Mouse (Mus musculus) gastrocnemius, adult 2 months (tissue): ENCODE results near the gene Trim21. TPM values are rescaled to one million over a fixed set of nuclear protein-coding genes. Genes with fewer than 3 reads are reported as not detected.

Experiments used
- DNase-seq: peaks from one replicate; pipeline ENCODE4 v3.0.0; 2022
- H3K27ac ChIP-seq: fragments of 200-600 bp; 2 replicates; pipeline ENCODE4 v1.8.1; 2022; ENCODE audit warnings: mild to moderate bottlenecking
- H3K4me3 ChIP-seq: fragments of 200-600 bp; 2 replicates; pipeline ENCODE4 v1.8.1; 2022; ENCODE audit warnings: mild to moderate bottlenecking, moderate library complexity
- CTCF ChIP-seq: fragments of 200-600 bp; IDR thresholded peaks from 2 replicates; pipeline ENCODE4 v1.8.1; 2022; ENCODE audit warnings: antibody characterized with exemption, mild to moderate bottlenecking, moderate library complexity
- intact Hi-C: fragments of 180-260 bp; cut with DNase I; formaldehyde crosslinking; loops from one replicate; pipeline ENCODE4 v1.15.1; 2025
- total RNA-seq, 2 experiments: library from RNA; stranded (reverse); gene quantifications; 2 replicates each; pipeline ENCODE4 v1.2.3; 2021

Gene Trim21
- total RNA-seq, 2 experiments from 2014 or later: 2.4 to 3.4 TPM

- DNase-seq: no peak
- H3K27ac ChIP-seq: no peak overlapping the region
- TF ChIP-seq CTCF: no peak
- no peak overlapping the region for H3K4me3 ChIP-seq
- intact Hi-C loops: no loop called here
Measured at GRCm38 (mm10) chr7:102529052-102529451, 36.2 kb downstream of the Trim21 start.

DNA sequence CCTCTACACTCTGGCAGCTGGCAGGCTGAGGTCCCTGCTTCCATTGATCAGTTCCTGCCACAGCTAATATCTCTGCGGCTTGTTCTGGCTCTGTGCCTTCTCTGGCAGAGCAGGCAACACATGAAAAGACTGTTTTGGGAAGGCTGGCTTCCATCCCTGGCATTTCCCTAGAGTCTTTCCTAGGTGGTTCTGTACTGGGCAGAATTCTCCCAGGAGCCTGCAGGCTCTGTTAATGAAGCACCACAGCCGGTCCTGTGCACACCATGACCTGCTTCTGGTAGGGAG, 48.3 kb downstream of the Trim21 start:
- no peak for DNase-seq
- intact Hi-C loops: no loop called here
- TF ChIP-seq CTCF: no peak
- Histone ChIP-seq H3K27ac (no peak overlapping the region), H3K4me3 (no peak overlapping the region)

- intact Hi-C loops: no loop called here
- DNase-seq: no peak
- Histone ChIP-seq H3K27ac (no peak overlapping the region), H3K4me3 (no peak overlapping the region)
- no peak for TF ChIP-seq CTCF
Measured at GRCm38 (mm10) chr7:102516261-102517050, 48.8 kb downstream of the Trim21 start.

DNA sequence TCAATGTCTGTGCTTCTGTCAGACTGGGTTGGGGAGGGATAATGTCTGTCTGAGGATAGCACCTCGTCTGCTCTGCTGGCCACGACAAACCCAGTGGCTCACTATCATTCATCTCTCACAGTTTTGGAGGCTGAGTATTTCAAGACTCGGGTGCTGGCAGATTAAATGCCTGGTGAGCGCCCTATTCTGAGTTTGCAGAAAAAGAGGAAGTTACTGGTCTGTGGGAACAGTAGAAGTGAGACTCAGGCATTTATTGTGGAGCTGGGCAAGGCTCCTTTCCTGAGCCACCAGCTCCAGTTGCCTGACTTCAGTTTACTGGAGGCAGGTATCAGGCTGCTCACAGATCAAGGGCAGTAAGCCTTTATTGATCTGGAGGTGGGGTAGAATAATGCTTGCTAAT, 51.1 kb downstream of the Trim21 start:
- no peak overlapping the region for H3K4me3 ChIP-seq
- DNase-seq: no peak
- intact Hi-C loops: loop anchor here (5.0 kb wide), 2 partner anchors 53 to 403 kb away; partner anchors contain the start of genes Olfr571 and Trim21
- no peak for TF ChIP-seq CTCF
- no peak overlapping the region for H3K27ac ChIP-seq

GRCm38 (mm10) chr7:102512814-102513435, 52.4 kb downstream of the Trim21 start:
- TF ChIP-seq CTCF: peak; percentile 98
- intact Hi-C loops: loop anchor here (2.0 to 5.0 kb wide), 3 partner anchors 54 to 404 kb away; partner anchors contain the start of genes Olfr571 and Trim21
- peak; percentile 92 for DNase-seq
- H3K27ac ChIP-seq: peak overlapping the region; percentile 44; the same call in 1 of the 2 replicates
- peak overlapping the region; percentile 74 for H3K4me3 ChIP-seq

DNA sequence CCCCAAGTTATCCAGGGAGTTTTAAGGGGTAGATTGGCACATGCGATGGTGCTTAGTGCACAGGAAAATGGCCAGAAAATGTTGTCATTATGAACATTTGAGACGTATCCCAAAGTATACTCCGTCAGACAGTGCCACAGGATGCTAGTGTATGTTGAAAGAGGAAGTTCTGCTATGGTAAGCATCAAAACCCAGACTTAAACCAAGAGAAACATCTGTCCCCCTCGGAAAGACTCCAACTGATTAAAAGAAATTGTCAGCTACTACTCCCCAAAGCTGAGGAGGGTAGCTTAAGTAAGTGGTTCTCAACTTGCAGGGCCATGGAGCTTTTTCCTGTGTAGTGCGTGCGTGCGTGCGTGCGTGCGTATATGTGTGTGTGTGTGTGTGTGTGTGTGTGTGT, 53.4 kb downstream of the Trim21 start:
- DNase-seq: no peak
- TF ChIP-seq CTCF: no peak
- no peak overlapping the region for H3K4me3 ChIP-seq
- intact Hi-C loops: loop anchor here (2.0 to 5.0 kb wide), 3 partner anchors 55 to 405 kb away; partner anchors contain the start of genes Olfr571 and Trim21
- no peak overlapping the region for H3K27ac ChIP-seq

- no peak for TF ChIP-seq CTCF
- no peak overlapping the region for H3K27ac ChIP-seq
- intact Hi-C loops: loop anchor here (5.0 kb wide), 2 partner anchors 58 to 408 kb away; partner anchors contain the start of genes Olfr571 and Trim21
Measured at GRCm38 (mm10) chr7:102509726-102510125, 55.6 kb downstream of the Trim21 start.

GRCm38 (mm10) chr7:102508666-102509065, 56.6 kb downstream of the Trim21 start:
- DNase-seq: no peak
- intact Hi-C loops: no loop called here
- no peak for TF ChIP-seq CTCF
- no peak overlapping the region for H3K27ac ChIP-seq
- H3K4me3 ChIP-seq: no peak overlapping the region

More at GRCm38 (mm10) chr7:102509726-102510125, 55.6 kb downstream of the Trim21 start:
- DNase-seq: no peak
- H3K4me3 ChIP-seq: no peak overlapping the region

GRCm38 (mm10) chr7:102508066-102508465, 57.2 kb downstream of the Trim21 start:
- no peak overlapping the region for H3K27ac ChIP-seq
- intact Hi-C loops: no loop called here
- TF ChIP-seq CTCF: no peak
- H3K4me3 ChIP-seq: no peak overlapping the region
- no peak for DNase-seq

Other genes with a start within 250 kb of the Trim21 start
- 10 to 100 TPM; 15.3 to 21.8 TPM for gene Rrm1, start 123.8 kb downstream of the Trim21 start, total RNA-seq
- not detected for gene Olfr543, start 83.8 kb downstream of the Trim21 start, total RNA-seq
- gene Olfr544, start 77.2 kb downstream of the Trim21 start, total RNA-seq: not detected
- gene Olfr545, start 65.9 kb downstream of the Trim21 start, total RNA-seq: not detected
- not detected for gene Olfr547, start 30.7 kb downstream of the Trim21 start, total RNA-seq
- not detected for gene Olfr548-ps1, start 24.6 kb downstream of the Trim21 start, total RNA-seq
- gene Olfr549, start 15.6 kb downstream of the Trim21 start, total RNA-seq: not detected
- gene Olfr550, start 6.0 kb upstream of the Trim21 start, total RNA-seq: under 1 TPM in 1 of 2 experiments, not detected in 1; 0.17 TPM
- not detected for gene Olfr551, start 26.4 kb upstream of the Trim21 start, total RNA-seq
- gene Olfr552, start 32.3 kb upstream of the Trim21 start, total RNA-seq: under 1 TPM; 0.06 to 0.20 TPM
- not detected for gene Olfr553, start 52.7 kb upstream of the Trim21 start, total RNA-seq
- not detected for gene Olfr554, start 72.9 kb upstream of the Trim21 start, total RNA-seq
- gene Olfr555, start 93.3 kb upstream of the Trim21 start, total RNA-seq: not detected
- gene Olfr556, start 99.4 kb upstream of the Trim21 start, total RNA-seq: not detected
- gene Trim68, start 121.8 kb upstream of the Trim21 start, total RNA-seq: 1 to 10 TPM; 4.0 to 4.8 TPM
- gene Olfr557, start 130.4 kb upstream of the Trim21 start, total RNA-seq: not detected
- 1 to 10 TPM; 1.4 to 1.5 TPM for gene Olfr558, start 136.7 kb upstream of the Trim21 start, total RNA-seq
- gene Olfr33, start 153.6 kb upstream of the Trim21 start, total RNA-seq: not detected
- gene Olfr559, start 162.0 kb upstream of the Trim21 start, total RNA-seq: not detected
- not detected for gene Olfr560, start 193.9 kb upstream of the Trim21 start, total RNA-seq
- under 1 TPM; 0.33 to 0.61 TPM for gene Olfr78, start 194.0 kb upstream of the Trim21 start, total RNA-seq
- not detected for gene Olfr561, start 205.7 kb upstream of the Trim21 start, total RNA-seq
- gene Olfr564, start 238.0 kb upstream of the Trim21 start, total RNA-seq: not detected